Mouse (Mus musculus) heart, adult 2 months (tissue): Measurements from ENCODE around the gene G430095P16Rik. TPM values are rescaled to one million over a fixed set of nuclear protein-coding genes. Genes with fewer than 3 reads are reported as not detected.
A peak's percentile ranks its signal among the peaks of the same experiment; 100 is the strongest.

Source experiments
- DNase-seq, 2 experiments: peaks; one replicate each; pipeline ENCODE4 v3.0.0; 2021
- H3K27ac ChIP-seq: fragments of 200-600 bp; 2 replicates; pipeline ENCODE4 v1.8.1; 2022
- H3K27me3 ChIP-seq: fragments of 200-500 bp; 2 replicates; pipeline ENCODE4 v1.6.1; 2012; ENCODE audit warnings: mild to moderate bottlenecking, low read length, inconsistent platforms, mixed read lengths; ENCODE audit not compliant: control insufficient read depth, insufficient read depth
- H3K36me3 ChIP-seq: fragments of 200-500 bp; 2 replicates; pipeline ENCODE4 v1.6.1; 2012; ENCODE audit warnings: low read length, inconsistent platforms; ENCODE audit not compliant: control insufficient read depth, insufficient read depth
- H3K4me1 ChIP-seq: fragments of 200-500 bp; 2 replicates; pipeline ENCODE4 v1.6.1; 2011; ENCODE audit warnings: low read length; ENCODE audit not compliant: control insufficient read depth, insufficient read depth
- H3K4me3 ChIP-seq: fragments of 200-600 bp; 2 replicates; pipeline ENCODE4 v1.8.1; 2022
- H3K79me2 ChIP-seq: fragments of 200-500 bp; replicated peaks from 2 replicates; pipeline ENCODE4 v1.6.1; 2012; ENCODE audit warnings: mild to moderate bottlenecking, inconsistent platforms, low read length, moderate library complexity, mixed read lengths; ENCODE audit not compliant: control insufficient read depth, insufficient read depth
- H3K9ac ChIP-seq: fragments of 200-500 bp; 2 replicates; pipeline ENCODE4 v1.6.1; 2012; ENCODE audit warnings: low read depth, mild to moderate bottlenecking, control low read depth, inconsistent platforms, low read length, mixed read lengths
- CTCF ChIP-seq: fragments of 200-600 bp; IDR thresholded peaks from 2 replicates; pipeline ENCODE4 v1.8.1; 2022; ENCODE audit warnings: antibody characterized with exemption, mild to moderate bottlenecking, moderate library complexity
- EP300 ChIP-seq: fragments of 200-500 bp; IDR thresholded peaks from 2 replicates; pipeline ENCODE4 v1.6.1; 2011; ENCODE audit warnings: low read depth, low read length, control low read depth; ENCODE audit not compliant: insufficient read depth
- POLR2A ChIP-seq: fragments of 200-500 bp; IDR thresholded peaks from 2 replicates; pipeline ENCODE4 v1.6.1; 2011; ENCODE audit warnings: mild to moderate bottlenecking, low read depth, low read length, control low read depth; ENCODE audit not compliant: insufficient read depth
- WGBS: fragments of 180-500 bp; shearing (Covaris S2); methylation state at CpG from one replicate; pipeline ENCODE4 v1.1.7; 2018; 5-methylcytosine and 5-hydroxymethylcytosine counted together
- intact Hi-C: fragments of 180-260 bp; cut with DNase I; formaldehyde crosslinking; loops from one replicate; pipeline ENCODE4 v1.15.1; 2025
- polyA plus RNA-seq: library from polyadenylated mRNA; depleted of rRNA; stranded (reverse); fragments of >200 nt; gene quantifications from 2 replicates; pipeline ENCODE4 v1.2.3, GENCODE M21; 2012
- total RNA-seq, 2 experiments: library from RNA; stranded (reverse); gene quantifications; 2 replicates each; pipeline ENCODE4 v1.2.3; 2021

G430095P16Rik gene
- total and polyA plus RNA-seq, 3 experiments = 0.55 to 0.70 TPM; not detected in 1

GRCm38 (mm10) chr8:84765629-84766028 is 42.8 kb downstream of the G430095P16Rik start:
- WGBS = 73% methylated on average over 10 of the region's 10 CpGs
- H3K9ac ChIP-seq = no peak overlapping the region
- intact Hi-C loops = no loop called here
- no peak for DNase-seq
- H3K27ac ChIP-seq = peak overlapping the region; percentile 48; the same call in 1 of the 2 replicates
- no peaks in the 10 kb centered on the region for H3K36me3 ChIP-seq
- no peak overlapping the region for H3K4me3 ChIP-seq
- H3K4me1 ChIP-seq = peaks cover 5% of the 10 kb centered on the region; the same call in 1 of the 2 replicates
- TF ChIP-seq CTCF = no peak
- no peak for TF ChIP-seq POLR2A
- TF ChIP-seq EP300 = no peak
- no peaks in the 10 kb centered on the region for H3K27me3 ChIP-seq
- H3K79me2 ChIP-seq = no peaks in the 10 kb centered on the region; the same call in 1 of the 2 replicates

GRCm38 (mm10) chr8:84766422-84766821 is 43.6 kb downstream of the G430095P16Rik start:
- peak overlapping the region; percentile 41 for H3K27ac ChIP-seq
- H3K9ac ChIP-seq = no peak overlapping the region
- intact Hi-C loops = no loop called here
- H3K4me1 ChIP-seq = peaks cover 4% of the 10 kb centered on the region; the same call in 1 of the 2 replicates
- TF ChIP-seq CTCF = no peak
- no peak for TF ChIP-seq POLR2A
- no peaks in the 10 kb centered on the region; the same call in 1 of the 2 replicates for H3K79me2 ChIP-seq
- no peak overlapping the region for H3K4me3 ChIP-seq
- H3K27me3 ChIP-seq = no peaks in the 10 kb centered on the region
- 50% methylated on average over 9 of the region's 9 CpGs for WGBS
- DNase-seq = peak in 1 of 2 experiments; percentile 54
- H3K36me3 ChIP-seq = no peaks in the 10 kb centered on the region

- intact Hi-C loops = no loop called here
- Histone ChIP-seq H3K4me1 (peaks cover 4% of the 10 kb centered on the region; the same call in 1 of the 2 replicates), H3K4me3 (no peak overlapping the region), H3K79me2 (no peaks in the 10 kb centered on the region; the same call in 1 of the 2 replicates), H3K9ac (no peak overlapping the region), H3K27me3 (no peaks in the 10 kb centered on the region), H3K27ac (no peak overlapping the region; the same call in 1 of the 2 replicates), H3K36me3 (no peaks in the 10 kb centered on the region)
- WGBS = 85% methylated on average over 10 of the region's 10 CpGs
- TF ChIP-seq CTCF = no peak
- no peak for TF ChIP-seq POLR2A
- no peak for TF ChIP-seq EP300
- no peak for DNase-seq
Measured at GRCm38 (mm10) chr8:84767221-84767620, 44.4 kb downstream of the G430095P16Rik start.

GRCm38 (mm10) chr8:84768343-84769095 is 45.7 kb downstream of the G430095P16Rik start:
- intact Hi-C loops = no loop called here
- no peak overlapping the region for H3K4me3 ChIP-seq

GRCm38 (mm10) chr8:84769324-84769723 is 46.5 kb downstream of the G430095P16Rik start:
- peak overlapping the region; percentile 55 for H3K27ac ChIP-seq
- H3K9ac ChIP-seq = no peak overlapping the region
- WGBS = 72% methylated on average over 8 of the region's 8 CpGs
- no peak for TF ChIP-seq POLR2A
- TF ChIP-seq CTCF = no peak
- no peak for TF ChIP-seq EP300
- intact Hi-C loops = no loop called here
- no peaks in the 10 kb centered on the region for H3K27me3 ChIP-seq
- no peaks in the 10 kb centered on the region for H3K36me3 ChIP-seq
- peaks cover 2% of the 10 kb centered on the region; the same call in 1 of the 2 replicates for H3K79me2 ChIP-seq
- no peak overlapping the region for H3K4me3 ChIP-seq
- peak in 1 of 2 experiments; percentile 59 for DNase-seq
- peaks cover 6% of the 10 kb centered on the region; the same call in 1 of the 2 replicates for H3K4me1 ChIP-seq

More at GRCm38 (mm10) chr8:84768343-84769095, 45.7 kb downstream of the G430095P16Rik start:
- H3K27ac ChIP-seq = peak overlapping the region; percentile 55
- H3K79me2 ChIP-seq = peaks cover 2% of the 10 kb centered on the region
- 84% methylated on average over 14 of the region's 14 CpGs for WGBS
- DNase-seq = no peak
- no peaks in the 10 kb centered on the region for H3K36me3 ChIP-seq
- no peaks in the 10 kb centered on the region for H3K27me3 ChIP-seq
- no peak overlapping the region for H3K9ac ChIP-seq
- TF ChIP-seq EP300 (no peak), CTCF (no peak), POLR2A (no peak)
- H3K4me1 ChIP-seq = peaks cover 6% of the 10 kb centered on the region; the same call in 1 of the 2 replicates
